Mouse (Mus musculus): ENCODE data around the gene Vwde.

- no peak for TF ChIP-seq POLR2A (IDR thresholded peaks at IDR 0.05; ENCODE audit: insufficient read depth, low read depth, low read length)
- no peak for TF ChIP-seq CTCF (IDR thresholded peaks at IDR 0.05; ENCODE audit: insufficient read depth, low read depth, low read length)
Observed at GRCm38 (mm10) chr6:13255341-13255740, 30.6 kb upstream of the Vwde start.
